Mouse (Mus musculus) hindbrain, embryonic 14.5 days (tissue): Measurements from ENCODE around the gene Ewsr1. TPM values are rescaled to one million over a fixed set of nuclear protein-coding genes. Genes with fewer than 3 reads are reported as not detected.

Experiments used
- ATAC-seq: fragments of 200-750 bp; cut with Nextera tagmentation; 2 replicates; pipeline ENCODE4 v1.8.0; 2017; ENCODE audit warnings: moderate number of reproducible peaks, mild to moderate bottlenecking, moderate TSS enrichment, moderate library complexity; ENCODE audit not compliant: low FRiP score
- DNase-seq: peaks from one replicate; pipeline ENCODE4 v3.0.0-alpha.2; 2015; ENCODE audit warnings: low spot score
- H3K27ac ChIP-seq: fragments of 300-500 bp; sonication (generic); 2 replicates; pipeline ENCODE4 v1.5.1; 2014; ENCODE audit warnings: mild to moderate bottlenecking, moderate library complexity
- H3K27me3 ChIP-seq: fragments of 300-500 bp; sonication (generic); 2 replicates; pipeline ENCODE4 v1.6.1; 2014; ENCODE audit warnings: mild to moderate bottlenecking, low read length, mixed read lengths; ENCODE audit not compliant: control insufficient read depth, insufficient read depth
- H3K36me3 ChIP-seq: fragments of 300-500 bp; sonication (generic); replicated peaks from 2 replicates; pipeline ENCODE4 v1.6.1; 2014; ENCODE audit not compliant: control insufficient read depth, insufficient read depth
- H3K4me1 ChIP-seq: fragments of 300-500 bp; sonication (generic); replicated peaks from 2 replicates; pipeline ENCODE4 v1.6.1; 2014; ENCODE audit warnings: antibody characterized with exemption, low read length, mixed read lengths; ENCODE audit not compliant: control insufficient read depth, insufficient read depth
- H3K4me2 ChIP-seq: fragments of 300-500 bp; sonication (generic); replicated peaks from 2 replicates; pipeline ENCODE4 v1.6.1; 2014; ENCODE audit warnings: mild to moderate bottlenecking, moderate library complexity
- H3K4me3 ChIP-seq: fragments of 300-500 bp; sonication (generic); replicated peaks from 2 replicates; pipeline ENCODE4 v1.5.1; 2014; ENCODE audit warnings: mild to moderate bottlenecking, low read length
- H3K9ac ChIP-seq: fragments of 300-500 bp; sonication (generic); 2 replicates; pipeline ENCODE4 v1.6.1; 2014
- H3K9me3 ChIP-seq: fragments of 300-500 bp; sonication (generic); 2 replicates; pipeline ENCODE4 v1.6.1; 2016; ENCODE audit warnings: low read length; ENCODE audit not compliant: control insufficient read depth
- WGBS: fragments of 180-500 bp; shearing (Covaris S2); extraction: QIAGEN DNeasy Blood & Tissue Kit; methylation state at CpG from one replicate; pipeline ENCODE4 v1.1.7; 2014; 5-methylcytosine and 5-hydroxymethylcytosine counted together
- microRNA-seq: library from miRNA; unstranded; fragments of <30 nt; microRNA quantifications from one replicate; pipeline ENCODE4, GENCODE M21; 2016
- polyA plus RNA-seq: library from polyadenylated mRNA; unstranded; fragments of >200 nt; fragmentation: Nextera tagmentation; extraction: Ambion mirVana; gene quantifications from 2 replicates; pipeline ENCODE4 v1.2.1, GENCODE M21; 2014

Gene Ewsr1
- polyA plus RNA-seq, 1 experiment from 2014 or later = 288 TPM

GRCm38 (mm10) chr11:5040585-5040984 is 58.5 kb downstream of the Ewsr1 start:
- ATAC-seq (no peak), DNase-seq (no peak)
- WGBS = 95% methylated on average over 5 of the region's 5 CpGs
- no peak overlapping the region for H3K27ac ChIP-seq
- H3K36me3 ChIP-seq = peaks cover 75% of the 10 kb centered on the region
- H3K4me3 ChIP-seq = no peak overlapping the region
- no peak overlapping the region for H3K9ac ChIP-seq
- H3K4me2 ChIP-seq = no peak overlapping the region
- no peaks in the 10 kb centered on the region for H3K9me3 ChIP-seq
- H3K27me3 ChIP-seq = no peaks in the 10 kb centered on the region
- H3K4me1 ChIP-seq = no peaks in the 10 kb centered on the region

- ATAC-seq (no peak), DNase-seq (no peak)
- Histone ChIP-seq H3K27ac (no peak overlapping the region), H3K9ac (no peak overlapping the region), H3K9me3 (no peaks in the 10 kb centered on the region), H3K4me3 (no peak overlapping the region), H3K27me3 (no peaks in the 10 kb centered on the region), H3K4me1 (no peaks in the 10 kb centered on the region), H3K4me2 (no peak overlapping the region), H3K36me3 (peaks cover 100% of the 10 kb centered on the region)
- 89% methylated on average over 8 of the region's 8 CpGs for WGBS
Measured at GRCm38 (mm10) chr11:5037146-5037854, 61.8 kb downstream of the Ewsr1 start.

- no peak for ATAC-seq
Measured at GRCm38 (mm10) chr11:5035421-5035820, 63.6 kb downstream of the Ewsr1 start.

GRCm38 (mm10) chr11:5033136-5033535 is 65.9 kb downstream of the Ewsr1 start:
- 90% methylated on average over 3 of the region's 3 CpGs for WGBS
- Histone ChIP-seq H3K4me2 (no peak overlapping the region), H3K4me3 (no peak overlapping the region), H3K9me3 (no peaks in the 10 kb centered on the region), H3K36me3 (peaks cover 100% of the 10 kb centered on the region), H3K27me3 (no peaks in the 10 kb centered on the region), H3K4me1 (no peaks in the 10 kb centered on the region), H3K27ac (no peak overlapping the region), H3K9ac (no peak overlapping the region)
- DNase-seq (no peak), ATAC-seq (no peak)

More at GRCm38 (mm10) chr11:5035421-5035820, 63.6 kb downstream of the Ewsr1 start:
- Histone ChIP-seq H3K9me3 (no peaks in the 10 kb centered on the region), H3K27ac (no peak overlapping the region), H3K4me2 (no peak overlapping the region), H3K4me1 (no peaks in the 10 kb centered on the region), H3K9ac (no peak overlapping the region), H3K4me3 (no peak overlapping the region), H3K36me3 (peaks cover 100% of the 10 kb centered on the region), H3K27me3 (no peaks in the 10 kb centered on the region)
- no peak for DNase-seq
- WGBS = 86% methylated on average over 4 of the region's 4 CpGs

GRCm38 (mm10) chr11:5032706-5033105 is 66.4 kb downstream of the Ewsr1 start:
- H3K27me3 ChIP-seq = no peaks in the 10 kb centered on the region
- WGBS = 95% methylated on average over 10 of the region's 10 CpGs
- H3K9ac ChIP-seq = no peak overlapping the region
- H3K36me3 ChIP-seq = peaks cover 100% of the 10 kb centered on the region
- ATAC-seq (no peak), DNase-seq (no peak)
- no peaks in the 10 kb centered on the region for H3K4me1 ChIP-seq
- H3K4me3 ChIP-seq = no peak overlapping the region
- no peaks in the 10 kb centered on the region for H3K9me3 ChIP-seq
- no peak overlapping the region for H3K27ac ChIP-seq
- no peak overlapping the region for H3K4me2 ChIP-seq

GRCm38 (mm10) chr11:5028228-5028627 is 70.8 kb downstream of the Ewsr1 start:
- Histone ChIP-seq H3K4me2 (no peak overlapping the region), H3K9ac (no peak overlapping the region), H3K27me3 (no peaks in the 10 kb centered on the region), H3K4me3 (no peak overlapping the region), H3K4me1 (no peaks in the 10 kb centered on the region), H3K9me3 (no peaks in the 10 kb centered on the region), H3K27ac (no peak overlapping the region), H3K36me3 (peaks cover 99% of the 10 kb centered on the region)
- no peak for DNase-seq
- ATAC-seq = no peak
- 97% methylated on average over 7 of the region's 7 CpGs for WGBS

GRCm38 (mm10) chr11:5025108-5025507 is 74.0 kb downstream of the Ewsr1 start:
- Histone ChIP-seq H3K9me3 (no peaks in the 10 kb centered on the region), H3K27me3 (no peaks in the 10 kb centered on the region), H3K36me3 (peaks cover 89% of the 10 kb centered on the region), H3K4me3 (no peak overlapping the region), H3K9ac (no peak overlapping the region), H3K27ac (no peak overlapping the region), H3K4me2 (no peak overlapping the region), H3K4me1 (no peaks in the 10 kb centered on the region)
- WGBS = 92% methylated on average over 1 of the region's 1 CpGs
- ATAC-seq (no peak), DNase-seq (no peak)

Small RNA genes within 50 kb of the gene (microRNA-seq; reads per million reads assigned to microRNA genes)
- not detected for gene Gm47296

Other genes with a start within 250 kb of the Ewsr1 start
- gene Nf2, start 249.7 kb downstream of the Ewsr1 start, polyA plus RNA-seq = 63.9 and 65.5 TPM in 2 replicates
- 116 and 118 TPM in 2 replicates for gene Nipsnap1, start 225.3 kb downstream of the Ewsr1 start, polyA plus RNA-seq
- 53.3 TPM in 2 replicates for gene Thoc5, start 203.9 kb downstream of the Ewsr1 start, polyA plus RNA-seq
- gene Nefh, start 151.2 kb downstream of the Ewsr1 start, polyA plus RNA-seq = 11.8 and 17.9 TPM in 2 replicates
- gene Ap1b1, start 112.4 kb downstream of the Ewsr1 start, polyA plus RNA-seq = 91.7 and 99.9 TPM in 2 replicates
- 1.0 and 1.8 TPM in 2 replicates for gene Rasl10a, start 41.1 kb downstream of the Ewsr1 start, polyA plus RNA-seq
- 24.9 and 28.9 TPM in 2 replicates for gene Gas2l1, start 33.9 kb downstream of the Ewsr1 start, polyA plus RNA-seq
- gene Rhbdd3, start 340 bp downstream of the Ewsr1 start, polyA plus RNA-seq = 39.7 and 44.5 TPM in 2 replicates
- gene Emid1, start 53.0 kb upstream of the Ewsr1 start, polyA plus RNA-seq = 14.7 and 17.8 TPM in 2 replicates
- gene Kremen1, start 162.3 kb upstream of the Ewsr1 start, polyA plus RNA-seq = 3.9 and 5.7 TPM in 2 replicates